Mouse (Mus musculus) cortical plate, adult 2 months (tissue): ENCODE results near the gene Plxna3. TPM values are rescaled to one million over a fixed set of nuclear protein-coding genes. Genes with fewer than 3 reads are reported as not detected.

Source experiments
- H3K27ac ChIP-seq: fragments of 200-500 bp; 2 replicates; pipeline ENCODE4 v1.5.1; 2012; ENCODE audit warnings: low read length, control low read depth, inconsistent platforms; ENCODE audit not compliant: insufficient read depth
- H3K4me1 ChIP-seq: fragments of 200-500 bp; 2 replicates; pipeline ENCODE4 v1.6.1; 2011; ENCODE audit warnings: low read length; ENCODE audit not compliant: control insufficient read depth, insufficient read depth
- H3K4me3 ChIP-seq: fragments of 200-500 bp; 2 replicates; pipeline ENCODE4 v1.5.1; 2011; ENCODE audit warnings: mild to moderate bottlenecking, low read length, control low read depth; ENCODE audit not compliant: insufficient read depth
- CTCF ChIP-seq: fragments of 200-500 bp; IDR thresholded peaks from 2 replicates; pipeline ENCODE4 v1.5.1; 2011; ENCODE audit warnings: mild to moderate bottlenecking, control low read depth, low read length; ENCODE audit not compliant: insufficient read depth; ENCODE audit errors: extremely low read depth
- POLR2A ChIP-seq: fragments of 200-500 bp; IDR thresholded peaks from 2 replicates; pipeline ENCODE4 v1.6.1; 2011; ENCODE audit warnings: mild to moderate bottlenecking, low read length, control low read depth; ENCODE audit not compliant: insufficient read depth; ENCODE audit errors: extremely low read depth
- polyA plus RNA-seq: library from polyadenylated mRNA; depleted of rRNA; stranded (reverse); fragments of >200 nt; gene quantifications from 2 replicates; pipeline ENCODE4 v1.2.3, GENCODE M21; 2012; rRNA removed

The Plxna3 gene
- polyA plus RNA-seq, 1 experiment: 39.9 TPM

GRCm38 (mm10) chrX:74367512-74367911 is 38.6 kb downstream of the Plxna3 start:
- Histone ChIP-seq H3K27ac (0 out of 2 replicates have a peak overlapping the region, but pooled peaks have one; percentile 38), H3K4me3 (peak overlapping the region; percentile 91), H3K4me1 (no peaks in the 10 kb centered on the region; the same call in 1 of the 2 replicates)
- TF ChIP-seq CTCF (no peak), POLR2A (no peak)

- Histone ChIP-seq H3K4me3 (peak overlapping the region; percentile 91), H3K27ac (peak overlapping the region; percentile 38; the same call in 1 of the 2 replicates), H3K4me1 (no peaks in the 10 kb centered on the region; the same call in 1 of the 2 replicates)
- TF ChIP-seq POLR2A (no peak), CTCF (no peak)
Measured at GRCm38 (mm10) chrX:74368209-74368909, 39.5 kb downstream of the Plxna3 start.

GRCm38 (mm10) chrX:74372888-74373549 is 44.2 kb downstream of the Plxna3 start, which contains the start of the genes Ubl4a and Slc10a3:
Ubl4a (minus strand) TSS chrX:74373218.
Slc10a3 (minus strand) TSS chrX:74373349.
- no peak for TF ChIP-seq CTCF
- peak; percentile 29; the same call in 1 of the 2 replicates for TF ChIP-seq POLR2A
- Histone ChIP-seq H3K4me3 (peak within 1 kb of the TSS; percentile 68), H3K27ac (no peak within 1 kb of the TSS), H3K4me1 (no peaks in the 10 kb centered on the region; the same call in 1 of the 2 replicates)

GRCm38 (mm10) chrX:74384451-74384850 is 55.6 kb downstream of the Plxna3 start:
- no peak overlapping the region for H3K27ac ChIP-seq
- H3K4me3 ChIP-seq: no peak overlapping the region
- no peaks in the 10 kb centered on the region for H3K4me1 ChIP-seq
- TF ChIP-seq CTCF (no peak), POLR2A (no peak)

GRCm38 (mm10) chrX:74388153-74388552 is 59.3 kb downstream of the Plxna3 start:
- H3K4me1 ChIP-seq: no peaks in the 10 kb centered on the region; the same call in 1 of the 2 replicates
- H3K4me3 ChIP-seq: no peak overlapping the region
- no peak overlapping the region for H3K27ac ChIP-seq
- TF ChIP-seq POLR2A (no peak), CTCF (no peak)

- Histone ChIP-seq H3K4me3 (peak within 1 kb of the TSS; percentile 60), H3K4me1 (no peaks in the 10 kb centered on the region; the same call in 1 of the 2 replicates), H3K27ac (0 out of 2 replicates have a peak within 1 kb of the TSS, but pooled peaks have one; percentile 52)
- peak; percentile 88 for TF ChIP-seq POLR2A
- no peak for TF ChIP-seq CTCF
Measured at GRCm38 (mm10) chrX:74392535-74393443, 63.9 kb downstream of the Plxna3 start, which contains the start of the genes Fam3a and Ikbkg. Fam3a (minus strand) TSS chrX:74393272. Ikbkg (plus strand) TSS chrX:74393290.

Other genes starting within 250 kb of the Plxna3 start
- 0.34 and 0.38 TPM in 2 replicates for gene Opn1mw, start 201.6 kb upstream of the Plxna3 start, polyA plus RNA-seq
- 28.6 and 29.4 TPM in 2 replicates for gene Mecp2, start 193.7 kb upstream of the Plxna3 start, polyA plus RNA-seq
- not detected in 2 replicates for gene Tex28, start 161.2 kb upstream of the Plxna3 start, polyA plus RNA-seq
- gene Tktl1, start 151.8 kb upstream of the Plxna3 start, polyA plus RNA-seq: 0.04 and 0.09 TPM in 2 replicates
- gene Flna, start 79.2 kb upstream of the Plxna3 start, polyA plus RNA-seq: 157 and 175 TPM in 2 replicates
- gene Emd, start 74.4 kb upstream of the Plxna3 start, polyA plus RNA-seq: 41.9 and 43.6 TPM in 2 replicates
- gene Rpl10, start 58.3 kb upstream of the Plxna3 start, polyA plus RNA-seq: 770 and 800 TPM in 2 replicates
- gene Taz, start 47.2 kb upstream of the Plxna3 start, polyA plus RNA-seq: 83.0 and 101 TPM in 2 replicates
- 5.3 TPM in 2 replicates for gene Dnase1l1, start 46.7 kb upstream of the Plxna3 start, polyA plus RNA-seq
- gene Atp6ap1, start 32.0 kb upstream of the Plxna3 start, polyA plus RNA-seq: 477 and 483 TPM in 2 replicates
- gene Gdi1, start 24.1 kb upstream of the Plxna3 start, polyA plus RNA-seq: 792 and 862 TPM in 2 replicates
- gene Fam50a, start 16.0 kb upstream of the Plxna3 start, polyA plus RNA-seq: 41.0 and 51.5 TPM in 2 replicates
- 51.6 and 54.4 TPM in 2 replicates for gene Lage3, start 24.6 kb downstream of the Plxna3 start, polyA plus RNA-seq
- 82.9 and 83.8 TPM in 2 replicates for gene Ubl4a, start 44.2 kb downstream of the Plxna3 start, polyA plus RNA-seq
- gene Slc10a3, start 44.3 kb downstream of the Plxna3 start, polyA plus RNA-seq: 4.2 and 5.2 TPM in 2 replicates
- 31.6 TPM in 2 replicates for gene Fam3a, start 64.2 kb downstream of the Plxna3 start, polyA plus RNA-seq
- 21.3 and 22.1 TPM in 2 replicates for gene Ikbkg, start 64.2 kb downstream of the Plxna3 start, polyA plus RNA-seq
- 27.4 and 31.2 TPM in 2 replicates for gene G6pdx, start 100.1 kb downstream of the Plxna3 start, polyA plus RNA-seq
- gene Gm6880, start 152.3 kb downstream of the Plxna3 start, polyA plus RNA-seq: not detected in 2 replicates
- not detected in 2 replicates for gene Olfr1326-ps1, start 245.8 kb downstream of the Plxna3 start, polyA plus RNA-seq